Mouse (Mus musculus) C2C12 (cell line): ENCODE measurements around the gene Cux2. TPM values are rescaled to one million over a fixed set of nuclear protein-coding genes. Genes with fewer than 3 reads are reported as not detected.

Experiments
- H3K27me3 ChIP-seq: one replicate; pipeline ENCODE4 v1.6.1; 2011; ENCODE audit not compliant: control insufficient read depth, insufficient read depth, insufficient read length
- H3K36me3 ChIP-seq: one replicate; pipeline ENCODE4 v1.6.1; 2011; ENCODE audit not compliant: control insufficient read depth, insufficient read depth
- H3K4me3 ChIP-seq: one replicate; pipeline ENCODE4 v1.5.1; 2011; ENCODE audit warnings: mild to moderate bottlenecking, control low read depth; ENCODE audit not compliant: poor library complexity, insufficient read depth, severe bottlenecking
- H3K79me2 ChIP-seq: one replicate; pipeline ENCODE4 v1.6.1; 2011; ENCODE audit not compliant: control insufficient read depth, insufficient read depth
- H3K79me3 ChIP-seq: one replicate; pipeline ENCODE4 v1.6.1; 2011; ENCODE audit warnings: low read depth, control low read depth
- H3ac ChIP-seq: one replicate; pipeline ENCODE3; 2011; ENCODE audit warnings: low read depth; ENCODE audit not compliant: control insufficient read depth, insufficient read length
- CEBPB ChIP-seq: IDR thresholded peaks from one replicate; pipeline ENCODE4 v1.6.1; 2011; ENCODE audit warnings: low read depth, mild to moderate bottlenecking, control low read depth, moderate library complexity
- CTCF ChIP-seq: IDR thresholded peaks from one replicate; pipeline ENCODE4 v1.5.1; 2011; ENCODE audit not compliant: control insufficient read depth, insufficient read depth, insufficient read length
- FOSL1 ChIP-seq: IDR thresholded peaks from one replicate; pipeline ENCODE4 v1.8.0; 2011; ENCODE audit warnings: mild to moderate bottlenecking, low read length; ENCODE audit not compliant: poor library complexity, insufficient read depth, severe bottlenecking
- MAX ChIP-seq: IDR thresholded peaks from one replicate; pipeline ENCODE4 v1.6.1; 2011; ENCODE audit warnings: mild to moderate bottlenecking, control low read depth
- MYOD1 ChIP-seq: IDR thresholded peaks from one replicate; pipeline ENCODE4 v1.6.1; 2011; ENCODE audit warnings: low read depth; ENCODE audit not compliant: control insufficient read depth, insufficient read length
- MYOG ChIP-seq: IDR thresholded peaks from one replicate; pipeline ENCODE4 v1.6.1; 2011; ENCODE audit not compliant: control insufficient read depth, insufficient read length; ENCODE audit errors: extremely low read depth
- USF1 ChIP-seq: IDR thresholded peaks from one replicate; pipeline ENCODE4 v1.6.1; 2011; ENCODE audit warnings: low read depth, mild to moderate bottlenecking, control low read depth, moderate library complexity
- polyA plus RNA-seq: library from polyadenylated mRNA; unstranded; fragments of >200 nt; fragmentation: generic; extraction: Trizol; gene quantifications from one replicate; pipeline ENCODE4 v1.2.1, GENCODE M21; 2012; ENCODE audit warnings: missing spikeins

Cux2 gene
- polyA plus RNA-seq, 1 experiment, result 0.08 TPM

DNA sequence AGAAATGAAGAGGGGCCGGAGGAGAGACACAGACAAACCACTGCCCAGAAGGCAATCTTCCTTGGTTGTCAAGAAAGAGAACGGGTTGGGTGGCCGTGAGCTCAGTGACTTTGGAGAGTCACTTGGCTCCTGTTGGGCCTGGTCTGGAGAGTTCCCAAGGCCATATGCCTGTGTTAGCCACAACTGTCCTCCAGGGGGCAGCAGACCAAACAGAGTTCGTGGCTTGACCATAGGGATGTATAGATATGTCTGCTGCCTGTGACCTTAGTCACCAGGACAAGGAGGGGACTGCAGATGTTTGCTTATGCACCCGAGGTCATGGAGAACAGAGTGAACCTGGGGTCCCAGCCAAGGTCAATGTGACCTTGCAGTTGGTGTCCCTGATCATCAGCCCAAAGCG lies 104.1 kb downstream of the Cux2 start:
- Histone ChIP-seq H3K27me3 (peaks cover 62% of the 10 kb centered on the region), H3K79me2 (no peaks in the 10 kb centered on the region)

GRCm38 (mm10) chr5:121944021-121944790 lies 105.7 kb downstream of the Cux2 start:
- Histone ChIP-seq H3K79me2 (no peaks in the 10 kb centered on the region), H3K4me3 (no peak overlapping the region), H3K36me3 (no peaks in the 10 kb centered on the region), H3K27me3 (peaks cover 64% of the 10 kb centered on the region), H3ac (no peak overlapping the region), H3K79me3 (no peaks in the 10 kb centered on the region)
- TF ChIP-seq MYOG, result no peak
- no peak for TF ChIP-seq MYOD1
- no peak for TF ChIP-seq USF1
- TF ChIP-seq FOSL1, result no peak
- no peak for TF ChIP-seq CTCF
- TF ChIP-seq MAX, result no peak
- TF ChIP-seq CEBPB, result no peak

More for the DNA sequence above, 104.1 kb downstream of the Cux2 start:
- Histone ChIP-seq H3K79me3 (no peaks in the 10 kb centered on the region), H3K4me3 (no peak overlapping the region), H3ac (no peak overlapping the region), H3K36me3 (no peaks in the 10 kb centered on the region)
- TF ChIP-seq MYOG (no peak), CTCF (peak; percentile 39)

DNA sequence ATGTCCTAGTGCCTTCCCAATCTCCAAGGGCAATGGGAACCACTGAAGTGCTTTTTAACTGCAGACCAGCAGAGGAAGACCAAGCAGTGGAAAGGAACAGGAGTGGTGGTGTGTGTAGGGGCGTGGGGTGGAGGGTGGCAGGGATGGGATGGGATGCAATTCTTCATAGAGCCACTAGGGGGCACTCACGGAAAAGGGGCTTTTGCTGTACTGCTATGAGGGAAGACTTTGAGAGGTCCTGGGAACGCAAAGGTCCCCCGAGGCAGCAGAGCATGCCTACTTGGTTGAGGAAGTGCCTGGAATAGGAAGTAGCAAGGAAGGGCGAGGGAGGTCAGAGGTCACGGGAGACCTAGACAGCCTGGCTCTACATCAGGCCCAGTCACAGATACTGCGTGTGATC lies 106.4 kb downstream of the Cux2 start:
- H3K79me3 ChIP-seq, result no peaks in the 10 kb centered on the region
- TF ChIP-seq CTCF (peak; percentile 46), USF1 (no peak), MYOD1 (no peak), MYOG (no peak), MAX (no peak), FOSL1 (no peak), CEBPB (no peak)
- H3ac ChIP-seq, result no peak overlapping the region
- no peak overlapping the region for H3K4me3 ChIP-seq
- no peaks in the 10 kb centered on the region for H3K79me2 ChIP-seq
- H3K36me3 ChIP-seq, result no peaks in the 10 kb centered on the region
- peaks cover 64% of the 10 kb centered on the region for H3K27me3 ChIP-seq

DNA sequence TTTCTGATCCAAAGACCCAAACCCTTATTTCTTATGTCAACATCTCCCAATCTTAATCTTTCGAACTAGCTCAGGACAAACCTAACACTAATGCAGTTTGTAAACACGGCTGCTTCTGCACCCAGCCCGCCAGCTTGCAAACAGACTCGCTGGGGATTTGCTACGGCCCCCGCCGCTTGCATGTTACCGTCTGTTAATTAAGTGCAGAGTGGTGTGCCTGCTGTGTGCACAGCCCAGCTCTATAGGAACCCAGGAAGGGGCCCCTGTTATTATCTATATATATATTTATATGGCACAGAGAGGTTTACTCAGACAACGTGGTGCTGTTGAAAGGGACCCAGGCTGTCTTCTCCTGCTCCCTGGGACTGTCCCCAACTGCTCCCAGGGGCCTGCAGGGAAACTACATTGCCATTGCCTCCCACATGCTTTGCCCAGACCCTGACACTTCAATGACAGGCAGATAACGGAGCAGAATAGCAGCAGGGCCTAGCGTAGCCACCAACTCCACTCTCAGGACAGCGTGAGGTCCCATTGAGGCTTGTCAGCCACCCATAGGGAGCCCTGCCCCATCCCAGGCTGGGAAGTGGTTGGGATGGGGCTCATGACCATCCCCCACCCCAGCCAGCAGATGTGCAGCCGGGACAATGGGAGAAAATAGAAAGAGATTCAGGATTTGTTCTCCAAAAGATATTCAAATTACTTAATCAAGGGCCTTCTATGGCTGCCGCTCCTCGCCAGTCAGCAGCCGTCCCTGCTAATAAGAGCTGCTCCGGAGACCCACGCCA lies 111.6 kb downstream of the Cux2 start:
- H3ac ChIP-seq, result no peak overlapping the region
- H3K36me3 ChIP-seq, result no peaks in the 10 kb centered on the region
- TF ChIP-seq MYOG (no peak), FOSL1 (no peak), CEBPB (no peak)
- no peaks in the 10 kb centered on the region for H3K79me2 ChIP-seq
- no peaks in the 10 kb centered on the region for H3K79me3 ChIP-seq
- H3K4me3 ChIP-seq, result no peak overlapping the region
- H3K27me3 ChIP-seq, result peaks cover 82% of the 10 kb centered on the region

DNA sequence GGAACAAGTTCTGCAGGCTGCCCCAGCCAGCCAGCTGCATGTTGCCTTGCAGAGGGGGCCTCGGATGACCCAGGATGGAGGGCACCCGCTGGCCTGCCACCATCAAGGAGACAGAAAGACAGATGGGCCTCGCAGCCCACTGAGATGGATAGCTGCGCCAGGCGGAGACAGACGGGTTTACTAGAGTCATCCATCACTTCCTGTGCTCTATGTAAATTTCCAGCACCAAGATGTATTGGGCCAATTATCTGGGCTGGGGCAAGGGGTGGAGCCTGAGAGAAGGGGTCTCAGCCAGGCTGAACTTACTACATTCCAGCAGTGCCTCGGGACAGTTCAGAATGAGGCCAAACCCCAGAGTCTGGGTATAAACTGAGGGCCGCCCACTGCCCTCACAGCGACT lies 119.6 kb downstream of the Cux2 start:
- TF ChIP-seq CTCF (no peak), MYOG (no peak), FOSL1 (no peak), CEBPB (no peak), USF1 (no peak), MYOD1 (no peak), MAX (no peak)
- Histone ChIP-seq H3K79me2 (no peaks in the 10 kb centered on the region), H3K79me3 (no peaks in the 10 kb centered on the region), H3ac (no peak overlapping the region), H3K36me3 (no peaks in the 10 kb centered on the region), H3K27me3 (peaks cover 71% of the 10 kb centered on the region), H3K4me3 (no peak overlapping the region)

GRCm38 (mm10) chr5:121928362-121929000 lies 121.4 kb downstream of the Cux2 start:
- TF ChIP-seq MYOD1 (no peak), USF1 (no peak), MAX (no peak), MYOG (no peak), CEBPB (no peak), CTCF (no peak), FOSL1 (no peak)
- no peaks in the 10 kb centered on the region for H3K79me2 ChIP-seq
- no peak overlapping the region for H3K4me3 ChIP-seq
- H3K27me3 ChIP-seq, result peaks cover 65% of the 10 kb centered on the region
- H3ac ChIP-seq, result no peak overlapping the region
- H3K36me3 ChIP-seq, result no peaks in the 10 kb centered on the region
- H3K79me3 ChIP-seq, result no peaks in the 10 kb centered on the region
